Mouse (Mus musculus): ENCODE measurements around the gene 4430402I18Rik. TPM values are rescaled to one million over a fixed set of nuclear protein-coding genes. Genes with fewer than 3 reads are reported as not detected.

4430402I18Rik gene
- polyA plus RNA-seq, 1 experiment from 2014 or later = 11.2 TPM

- Histone ChIP-seq H3K9ac (ENCODE audit: low read length) (peak overlapping the region; percentile 62), H3K9me3 (replicated peaks; ENCODE audit: control insufficient read depth, low read length) (no peaks in the 10 kb centered on the region; the same call in 1 of the 2 replicates), H3K4me2 (ENCODE audit: low read depth, low read length) (peak overlapping the region; percentile 87), H3K36me3 (ENCODE audit: control insufficient read depth, insufficient read depth) (no peaks in the 10 kb centered on the region), H3K4me3 (ENCODE audit: low read length) (peak overlapping the region; percentile 54), H3K4me1 (ENCODE audit: control insufficient read depth, insufficient read depth, low read length) (no peaks in the 10 kb centered on the region), H3K27me3 (ENCODE audit: control insufficient read depth, insufficient read depth, low read length) (peaks cover 5% of the 10 kb centered on the region), H3K27ac (ENCODE audit: low read length) (no peak overlapping the region)
- 17% methylated on average over 35 of the region's 35 CpGs for WGBS
- ATAC-seq (replicated peaks; ENCODE audit: extremely low read depth, insufficient read depth, low FRiP score) = no peak; the same call in 1 of the 2 replicates
Observed at GRCm38 (mm10) chr19:28974862-28975611, 7.4 kb upstream of the 4430402I18Rik start.

GRCm38 (mm10) chr19:28970251-28970650, 2.7 kb upstream of the 4430402I18Rik start:
- Histone ChIP-seq H3K27ac (ENCODE audit: low read length) (no peak overlapping the region), H3K27me3 (ENCODE audit: control insufficient read depth, insufficient read depth, low read length) (peaks cover 5% of the 10 kb centered on the region), H3K9ac (ENCODE audit: low read length) (no peak overlapping the region), H3K4me3 (ENCODE audit: low read length) (no peak overlapping the region), H3K9me3 (replicated peaks; ENCODE audit: control insufficient read depth, low read length) (no peaks in the 10 kb centered on the region; the same call in 1 of the 2 replicates), H3K4me1 (ENCODE audit: control insufficient read depth, insufficient read depth, low read length) (peaks cover 10% of the 10 kb centered on the region), H3K36me3 (ENCODE audit: control insufficient read depth, insufficient read depth) (no peaks in the 10 kb centered on the region), H3K4me2 (ENCODE audit: low read depth, low read length) (no peak overlapping the region)
- no peak for ATAC-seq (replicated peaks; ENCODE audit: extremely low read depth, insufficient read depth, low FRiP score)
- 56% methylated on average over 11 of the region's 11 CpGs for WGBS

GRCm38 (mm10) chr19:28969231-28969630, 1.6 kb upstream of the 4430402I18Rik start:
- ATAC-seq (replicated peaks; ENCODE audit: extremely low read depth, insufficient read depth, low FRiP score) = no peak
- H3K27ac ChIP-seq (ENCODE audit: low read length) = no peak overlapping the region
- no peaks in the 10 kb centered on the region for H3K36me3 ChIP-seq (ENCODE audit: control insufficient read depth, insufficient read depth)
- no peaks in the 10 kb centered on the region for H3K9me3 ChIP-seq (replicated peaks; ENCODE audit: control insufficient read depth, low read length)
- no peak overlapping the region for H3K4me3 ChIP-seq (ENCODE audit: low read length)
- H3K9ac ChIP-seq (ENCODE audit: low read length) = no peak overlapping the region
- no peak overlapping the region for H3K4me2 ChIP-seq (ENCODE audit: low read depth, low read length)
- peaks cover 16% of the 10 kb centered on the region for H3K4me1 ChIP-seq (ENCODE audit: control insufficient read depth, insufficient read depth, low read length)
- no peaks in the 10 kb centered on the region for H3K27me3 ChIP-seq (ENCODE audit: control insufficient read depth, insufficient read depth, low read length)
- 76% methylated on average over 5 of the region's 5 CpGs for WGBS

DNA sequence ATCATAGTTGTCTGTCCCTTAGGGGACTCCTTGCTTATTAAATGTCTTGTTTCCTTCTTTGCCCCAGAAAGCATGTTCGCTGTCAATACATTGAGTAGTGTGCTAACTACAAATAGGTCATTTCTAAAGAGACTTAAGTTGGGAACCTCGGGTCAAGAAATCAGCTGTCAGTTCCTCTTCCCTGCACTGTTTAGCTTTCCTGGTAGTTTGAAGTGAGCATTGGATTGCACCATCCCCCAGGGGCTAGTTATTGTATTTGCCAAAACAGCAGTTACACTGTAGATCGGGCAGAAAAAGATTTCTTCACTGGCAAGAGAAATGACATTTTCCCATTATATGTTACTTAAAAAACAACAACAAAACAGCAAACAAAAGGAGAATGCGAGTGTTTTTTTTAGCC, 578 bp upstream of the 4430402I18Rik start:
- Histone ChIP-seq H3K27me3 (ENCODE audit: control insufficient read depth, insufficient read depth, low read length) (no peaks in the 10 kb centered on the region), H3K9ac (ENCODE audit: low read length) (no peak overlapping the region), H3K4me2 (ENCODE audit: low read depth, low read length) (no peak overlapping the region), H3K4me3 (ENCODE audit: low read length) (no peak overlapping the region), H3K36me3 (ENCODE audit: control insufficient read depth, insufficient read depth) (no peaks in the 10 kb centered on the region), H3K27ac (ENCODE audit: low read length) (no peak overlapping the region), H3K4me1 (ENCODE audit: control insufficient read depth, insufficient read depth, low read length) (peaks cover 16% of the 10 kb centered on the region), H3K9me3 (replicated peaks; ENCODE audit: control insufficient read depth, low read length) (no peaks in the 10 kb centered on the region)
- no peak for ATAC-seq (replicated peaks; ENCODE audit: extremely low read depth, insufficient read depth, low FRiP score)
- WGBS = 68% methylated on average over 4 of the region's 4 CpGs

- peak overlapping the region; percentile 95 for H3K27ac ChIP-seq (ENCODE audit: low read length)
- WGBS = 6% methylated on average over 16 of the region's 16 CpGs
Observed at GRCm38 (mm10) chr19:28964552-28964903, 3.1 kb downstream of the 4430402I18Rik start.

DNA sequence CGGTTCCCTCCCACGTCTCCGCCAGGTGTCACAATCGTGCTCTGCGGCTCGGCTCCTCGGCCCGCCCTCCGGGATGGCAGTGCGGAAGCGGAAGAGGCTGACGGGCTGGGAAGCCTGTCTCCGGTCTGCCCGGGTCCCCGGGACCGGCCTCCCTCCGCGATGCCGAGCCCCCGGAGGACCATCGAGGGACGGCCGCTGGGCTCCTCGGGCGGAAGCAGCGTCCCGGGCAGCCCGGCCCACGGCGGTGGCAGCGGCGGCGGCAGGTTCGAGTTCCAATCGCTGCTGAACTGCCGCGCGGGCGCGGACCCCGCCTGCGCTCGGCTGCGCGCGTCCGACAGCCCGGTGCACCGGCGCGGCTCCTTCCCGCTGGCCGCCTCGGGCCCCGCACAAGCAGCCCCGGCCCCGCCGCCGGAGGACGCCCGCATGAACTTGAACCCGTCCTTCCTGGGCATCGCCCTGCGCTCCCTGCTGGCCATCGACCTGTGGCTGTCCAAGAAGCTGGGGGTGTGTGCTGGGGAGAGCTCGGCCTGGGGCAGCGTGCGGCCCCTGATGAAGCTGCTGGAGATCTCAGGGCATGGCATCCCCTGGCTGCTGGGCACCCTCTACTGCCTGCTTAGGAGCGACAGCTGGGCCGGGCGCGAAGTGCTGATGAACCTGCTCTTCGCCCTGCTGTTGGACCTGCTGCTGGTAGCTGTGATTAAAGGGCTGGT, 3.6 kb downstream of the 4430402I18Rik start, which contains the start of gene Plpp6:
Gene Plpp6 (plus strand): TSS at position 112 of the 710 bp plus-strand sequence.
- Histone ChIP-seq H3K27me3 (ENCODE audit: control insufficient read depth, insufficient read depth, low read length) (no peaks in the 10 kb centered on the region), H3K27ac (ENCODE audit: low read length) (peak within 1 kb of the TSS; percentile 95), H3K4me3 (ENCODE audit: low read length) (peak within 1 kb of the TSS; percentile 65), H3K4me1 (ENCODE audit: control insufficient read depth, insufficient read depth, low read length) (peaks cover 22% of the 10 kb centered on the region), H3K9ac (ENCODE audit: low read length) (peak within 1 kb of the TSS; percentile 83), H3K9me3 (replicated peaks; ENCODE audit: control insufficient read depth, low read length) (no peaks in the 10 kb centered on the region), H3K36me3 (ENCODE audit: control insufficient read depth, insufficient read depth) (no peaks in the 10 kb centered on the region), H3K4me2 (ENCODE audit: low read depth, low read length) (peak within 1 kb of the TSS; percentile 73)
- peak; percentile 82 for ATAC-seq (replicated peaks; ENCODE audit: extremely low read depth, insufficient read depth, low FRiP score)
- WGBS = under 1% methylated on average over 73 of the region's 73 CpGs

More at GRCm38 (mm10) chr19:28964552-28964903, 3.1 kb downstream of the 4430402I18Rik start:
- Histone ChIP-seq H3K9ac (ENCODE audit: low read length) (peak overlapping the region; percentile 83), H3K36me3 (ENCODE audit: control insufficient read depth, insufficient read depth) (no peaks in the 10 kb centered on the region), H3K27me3 (ENCODE audit: control insufficient read depth, insufficient read depth, low read length) (no peaks in the 10 kb centered on the region), H3K4me2 (ENCODE audit: low read depth, low read length) (peak overlapping the region; percentile 73), H3K4me1 (ENCODE audit: control insufficient read depth, insufficient read depth, low read length) (peaks cover 22% of the 10 kb centered on the region), H3K9me3 (replicated peaks; ENCODE audit: control insufficient read depth, low read length) (no peaks in the 10 kb centered on the region), H3K4me3 (ENCODE audit: low read length) (peak overlapping the region; percentile 65)
- peak; percentile 23; the same call in 1 of the 2 replicates for ATAC-seq (replicated peaks; ENCODE audit: extremely low read depth, insufficient read depth, low FRiP score)

DNA sequence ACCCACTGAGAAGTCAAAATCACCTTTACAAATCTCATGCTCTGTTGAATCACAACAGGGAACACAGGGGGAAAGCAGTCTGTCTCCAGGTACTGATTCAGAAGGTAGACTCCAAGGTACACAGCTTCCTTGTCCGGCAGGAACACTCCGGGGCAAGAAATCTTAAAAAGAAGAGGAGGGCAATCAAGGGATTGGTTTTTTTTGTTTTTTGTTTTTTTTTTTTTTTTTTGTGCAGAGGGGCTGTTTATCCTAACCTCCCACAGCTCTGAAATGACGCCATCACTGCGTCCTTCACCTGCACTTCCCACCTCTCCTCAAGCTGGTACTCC, 4.1 kb downstream of the 4430402I18Rik start:
- no peaks in the 10 kb centered on the region for H3K9me3 ChIP-seq (replicated peaks; ENCODE audit: control insufficient read depth, low read length)
- 3% methylated on average over 4 of the region's 4 CpGs for WGBS
- H3K4me1 ChIP-seq (ENCODE audit: control insufficient read depth, insufficient read depth, low read length) = peaks cover 22% of the 10 kb centered on the region

GRCm38 (mm10) chr19:28963113-28963512, 4.5 kb downstream of the 4430402I18Rik start:
- ATAC-seq (replicated peaks; ENCODE audit: extremely low read depth, insufficient read depth, low FRiP score) = no peak
- H3K4me3 ChIP-seq (ENCODE audit: low read length) = peak overlapping the region; percentile 65
- WGBS = 31% methylated on average over 3 of the region's 3 CpGs
- peak overlapping the region; percentile 73 for H3K4me2 ChIP-seq (ENCODE audit: low read depth, low read length)
- H3K4me1 ChIP-seq (ENCODE audit: control insufficient read depth, insufficient read depth, low read length) = peaks cover 22% of the 10 kb centered on the region
- no peaks in the 10 kb centered on the region for H3K36me3 ChIP-seq (ENCODE audit: control insufficient read depth, insufficient read depth)
- H3K27me3 ChIP-seq (ENCODE audit: control insufficient read depth, insufficient read depth, low read length) = no peaks in the 10 kb centered on the region
- H3K27ac ChIP-seq (ENCODE audit: low read length) = peak overlapping the region; percentile 95
- H3K9me3 ChIP-seq (replicated peaks; ENCODE audit: control insufficient read depth, low read length) = no peaks in the 10 kb centered on the region
- H3K9ac ChIP-seq (ENCODE audit: low read length) = peak overlapping the region; percentile 83

More for the DNA sequence above, 4.1 kb downstream of the 4430402I18Rik start:
- Histone ChIP-seq H3K4me3 (ENCODE audit: low read length) (peak overlapping the region; percentile 65), H3K36me3 (ENCODE audit: control insufficient read depth, insufficient read depth) (no peaks in the 10 kb centered on the region), H3K4me2 (ENCODE audit: low read depth, low read length) (peak overlapping the region; percentile 73), H3K9ac (ENCODE audit: low read length) (peak overlapping the region; percentile 83), H3K27ac (ENCODE audit: low read length) (peak overlapping the region; percentile 95), H3K27me3 (ENCODE audit: control insufficient read depth, insufficient read depth, low read length) (no peaks in the 10 kb centered on the region)
- ATAC-seq (replicated peaks; ENCODE audit: extremely low read depth, insufficient read depth, low FRiP score) = no peak

- no peak for ATAC-seq (replicated peaks; ENCODE audit: extremely low read depth, insufficient read depth, low FRiP score)
Observed at GRCm38 (mm10) chr19:28951251-28951650, 16.3 kb downstream of the 4430402I18Rik start.

More at GRCm38 (mm10) chr19:28951251-28951650, 16.3 kb downstream of the 4430402I18Rik start:
- no peak overlapping the region for H3K4me3 ChIP-seq (ENCODE audit: low read length)
- no peak overlapping the region for H3K4me2 ChIP-seq (ENCODE audit: low read depth, low read length)
- peaks cover 12% of the 10 kb centered on the region for H3K4me1 ChIP-seq (ENCODE audit: control insufficient read depth, insufficient read depth, low read length)
- 80% methylated on average over 5 of the region's 5 CpGs for WGBS
- H3K9ac ChIP-seq (ENCODE audit: low read length) = no peak overlapping the region
- H3K9me3 ChIP-seq (replicated peaks; ENCODE audit: control insufficient read depth, low read length) = no peaks in the 10 kb centered on the region
- H3K27ac ChIP-seq (ENCODE audit: low read length) = no peak overlapping the region
- peaks cover 4% of the 10 kb centered on the region for H3K36me3 ChIP-seq (ENCODE audit: control insufficient read depth, insufficient read depth)
- H3K27me3 ChIP-seq (ENCODE audit: control insufficient read depth, insufficient read depth, low read length) = no peaks in the 10 kb centered on the region
